ENCODE assay signal across 19 mouse cellular contexts in genomic region chr1:155843538-155843937, GRCm38 (mm10). TPM values are rescaled to one million over a fixed set of nuclear protein-coding genes. Genes with fewer than 3 reads are reported as not detected.
DNase-seq lines count a peak whose midpoint lies in the region; ATAC-seq and TF ChIP-seq lines count a peak whose summit lies in the region.
"Had no signal": no experiment of that assay in that cellular context is flagged by ENCODE, and none has a peak within 500 bp of the region (broad histone marks: within the 10 kb centered on the region; RNA-seq: fewer than 3 reads in every experiment).

No protein-coding gene starts in this region.

- no peak overlapping the region for H3K4me3 ChIP-seq in lung, embryonic 14.5 days (ENCODE audit: low read depth, low read length)
- H3K4me3 ChIP-seq in stomach, embryonic 16.5 days (replicated peaks; ENCODE audit: low read length), result no peak overlapping the region
- H3K4me3 ChIP-seq: heart, embryonic 15.5 days; left cerebral cortex, adult 2 months; lung, embryonic 15.5 days; megakaryocyte, embryonic 14.5 days; midbrain, embryonic 15.5 days had no signal

- 55% methylated on average over 4 of the region's 4 CpGs for WGBS in lung, embryonic 14.5 days
- WGBS in stomach, embryonic 16.5 days, result 55% methylated on average over 4 of the region's 4 CpGs

- no peak for TF ChIP-seq CTCF in lung, embryonic 14.5 days (IDR thresholded peaks at IDR 0.05; ENCODE audit: low read depth)

- H3K27me3 ChIP-seq in lung, embryonic 14.5 days (ENCODE audit: insufficient read depth, low read length), result no peaks in the 10 kb centered on the region
- no peaks in the 10 kb centered on the region for H3K27me3 ChIP-seq in stomach, embryonic 16.5 days (ENCODE audit: control insufficient read depth, insufficient read depth, low read length)
- H3K27me3 ChIP-seq: heart, embryonic 15.5 days; lung, embryonic 15.5 days; megakaryocyte, embryonic 14.5 days; midbrain, embryonic 15.5 days had no signal

- no peak overlapping the region for H3K4me2 ChIP-seq in lung, embryonic 14.5 days
- H3K4me2 ChIP-seq in stomach, embryonic 16.5 days (ENCODE audit: low read depth, low read length), result no peak overlapping the region
- H3K4me2 ChIP-seq: heart, embryonic 15.5 days; lung, embryonic 15.5 days; midbrain, embryonic 15.5 days had no signal

- peak; percentile 9 for DNase-seq in kidney, adult 11 months
- DNase-seq in kidney, postnatal 25 days, result no peak
- no peak for DNase-seq in lung, embryonic 14.5 days
- no peak for DNase-seq in lung, postnatal 4 days
- peak; percentile 43 for DNase-seq in fat pad, adult 2 months (ENCODE audit: extremely low read depth, low read depth, low spot score)
- DNase-seq in urinary bladder, postnatal 25 days (ENCODE audit: low spot score), result no peak
- DNase-seq: gastrocnemius, postnatal 36 days; retina, postnatal 1 day; right cerebral cortex, postnatal 4 days; thymus, adult 18-20 months had no signal

- H3K9ac ChIP-seq in lung, embryonic 14.5 days, result no peak overlapping the region
- H3K9ac ChIP-seq in stomach, embryonic 16.5 days (ENCODE audit: low read length), result no peak overlapping the region
- H3K9ac ChIP-seq: heart, embryonic 15.5 days; lung, embryonic 15.5 days; midbrain, embryonic 15.5 days had no signal

- H3K4me1 ChIP-seq in lung, embryonic 14.5 days (ENCODE audit: insufficient read depth), result no peaks in the 10 kb centered on the region
- no peaks in the 10 kb centered on the region for H3K4me1 ChIP-seq in stomach, embryonic 16.5 days (ENCODE audit: control insufficient read depth, insufficient read depth, low read length)
- H3K4me1 ChIP-seq: lung, embryonic 15.5 days; midbrain, embryonic 15.5 days had no signal

- H3K36me3 ChIP-seq in lung, embryonic 14.5 days (ENCODE audit: insufficient read depth), result peaks cover 35% of the 10 kb centered on the region
- H3K36me3 ChIP-seq in stomach, embryonic 16.5 days (ENCODE audit: control insufficient read depth, insufficient read depth, low read length), result peaks cover 14% of the 10 kb centered on the region; the same call in 1 of the 2 replicates

- ATAC-seq in lung, embryonic 14.5 days (ENCODE audit: insufficient read depth), result peak; percentile 35; the same call in 1 of the 2 replicates
- peak; percentile 40; the same call in 1 of the 2 replicates for ATAC-seq in stomach, embryonic 16.5 days (ENCODE audit: insufficient read depth, low FRiP score)
- ATAC-seq: CD4-positive, CD25-positive, alpha-beta regulatory T cell, adult 4 months; forebrain, embryonic 14.5 days; midbrain, embryonic 15.5 days had no signal

- no peak overlapping the region for H3K27ac ChIP-seq in lung, embryonic 14.5 days (ENCODE audit: low read depth)
- no peak overlapping the region for H3K27ac ChIP-seq in stomach, embryonic 16.5 days (ENCODE audit: low read length)
- H3K27ac ChIP-seq: heart, embryonic 15.5 days; left cerebral cortex, adult 2 months; lung, embryonic 15.5 days; midbrain, embryonic 15.5 days had no signal

- H3K9me3 ChIP-seq in lung, embryonic 14.5 days (ENCODE audit: low read depth, low read length), result no peaks in the 10 kb centered on the region
- no peaks in the 10 kb centered on the region for H3K9me3 ChIP-seq in stomach, embryonic 16.5 days (replicated peaks; ENCODE audit: control insufficient read depth, low read length)
- H3K9me3 ChIP-seq: G1E; heart, embryonic 15.5 days; lung, embryonic 15.5 days; midbrain, embryonic 15.5 days had no signal

RNA-seq across cellular contexts. Expression of gene Qsox1, which starts 30.8 kb away (rescaled TPM):
- polyA plus RNA-seq in lung, embryonic 14.5 days (2014; fragmentation: Nextera tagmentation; extraction: Ambion mirVana), result 18.2 and 19.7 TPM in 2 replicates
- 94.7 and 110 TPM in 2 replicates for polyA plus RNA-seq in stomach, embryonic 16.5 days (2015; fragmentation: Nextera tagmentation; extraction: Ambion mirVana)

Comparison
In these comparisons a context has a peak if more than half of its experiments do, and no peak if none do; other contexts are left out.
1. DNase-seq: peak in kidney, adult 11 months (single experiment) and fat pad, adult 2 months (single experiment); none in kidney, postnatal 25 days (0 of 2), lung, embryonic 14.5 days (single experiment), lung, postnatal 4 days (0 of 2) and urinary bladder, postnatal 25 days (single experiment).